Mouse (Mus musculus): ENCODE results near the gene Fndc7.
A peak's percentile ranks its signal among the peaks of the same experiment; 100 is the strongest.

Gene Fndc7

DNA sequence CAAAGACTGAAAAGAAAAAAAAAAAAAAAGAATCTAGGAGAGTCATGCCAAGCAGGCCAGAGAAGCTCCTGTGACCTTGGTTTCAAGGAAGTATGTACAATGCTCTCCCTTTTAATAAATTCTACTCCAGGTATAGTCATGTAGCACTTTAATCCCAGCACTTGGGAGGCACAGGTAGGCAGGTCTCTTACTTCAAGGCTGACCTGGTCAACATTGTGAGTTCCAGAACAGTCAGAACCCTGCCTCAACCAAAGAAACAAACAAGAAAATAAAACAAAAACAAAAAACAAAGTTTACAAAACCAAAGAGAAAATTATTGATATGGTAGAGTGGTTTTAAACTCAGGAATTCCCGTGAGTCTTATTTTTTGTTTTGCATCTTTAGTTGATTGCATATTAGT, at the start of gene Fndc7:
Gene Fndc7 (minus strand): TSS at position 101 of the 400 bp plus-strand sequence.
- no peak for DNase-seq (ENCODE audit: low read depth, low spot score)

DNA sequence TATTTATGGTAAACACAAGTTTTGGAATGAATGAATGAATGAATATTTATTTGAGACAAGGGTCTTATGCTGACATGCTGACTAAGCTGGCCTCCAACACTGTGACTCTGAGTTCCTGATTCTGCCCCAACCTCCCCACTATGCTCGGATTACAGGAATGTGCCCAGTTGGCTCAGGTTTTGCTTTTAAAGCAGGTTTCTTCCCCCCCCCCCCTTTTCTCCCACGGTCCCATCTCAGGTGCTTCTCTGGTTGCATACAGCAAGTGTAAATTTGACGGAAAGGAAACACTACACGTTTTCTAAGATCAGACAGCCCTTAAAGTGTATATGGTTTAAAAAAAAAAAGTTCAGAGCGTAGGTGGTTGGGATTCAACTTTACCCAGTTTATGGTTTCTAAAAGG, 49.8 kb upstream of the Fndc7 start, which contains the start of gene Henmt1:
Gene Henmt1 (plus strand): TSS at position 301 of the 400 bp plus-strand sequence.
- DNase-seq (ENCODE audit: low read depth, low spot score): no peak

DNA sequence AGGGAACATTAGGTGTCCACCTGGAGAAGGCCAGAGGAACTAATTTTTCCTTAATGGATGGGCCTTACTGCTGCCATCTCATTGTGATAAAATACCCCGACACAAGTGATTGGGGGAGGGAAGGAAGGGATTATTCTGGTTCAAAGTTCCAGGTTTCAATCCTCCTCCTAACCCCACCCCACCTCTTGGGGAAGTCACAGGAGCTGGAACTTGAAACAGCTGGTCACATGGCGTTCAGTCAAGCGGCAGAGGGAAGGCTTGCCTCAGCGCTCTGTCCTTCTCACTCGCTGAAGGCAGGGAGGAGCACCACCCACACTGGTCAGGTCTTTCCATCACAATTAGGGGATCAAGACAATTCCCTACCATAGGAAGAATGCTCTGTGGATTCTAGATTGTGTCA, 48.9 kb upstream of the Fndc7 start:
- no peak for DNase-seq (ENCODE audit: low read depth, low spot score)

DNA sequence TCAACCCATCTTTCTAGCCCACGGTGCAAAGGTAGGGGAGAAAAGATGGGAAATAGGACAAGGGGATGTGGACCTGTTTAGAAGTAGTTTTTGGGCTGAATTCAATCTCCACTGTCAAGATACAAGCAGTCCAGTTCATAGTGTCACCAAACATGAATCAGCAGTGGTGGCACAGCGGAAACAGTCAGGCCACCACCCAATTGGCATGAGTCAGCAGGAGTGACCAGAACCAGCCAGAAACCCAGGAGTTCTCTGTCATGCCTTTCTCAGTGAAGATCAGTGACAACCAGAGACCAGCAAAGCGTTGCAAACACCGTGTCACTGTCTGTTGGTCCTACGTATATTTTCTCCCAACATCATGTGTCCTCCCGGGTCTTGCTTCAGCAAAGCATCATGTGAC, 43.7 kb upstream of the Fndc7 start:
- DNase-seq (ENCODE audit: low read depth, low spot score): no peak

DNA sequence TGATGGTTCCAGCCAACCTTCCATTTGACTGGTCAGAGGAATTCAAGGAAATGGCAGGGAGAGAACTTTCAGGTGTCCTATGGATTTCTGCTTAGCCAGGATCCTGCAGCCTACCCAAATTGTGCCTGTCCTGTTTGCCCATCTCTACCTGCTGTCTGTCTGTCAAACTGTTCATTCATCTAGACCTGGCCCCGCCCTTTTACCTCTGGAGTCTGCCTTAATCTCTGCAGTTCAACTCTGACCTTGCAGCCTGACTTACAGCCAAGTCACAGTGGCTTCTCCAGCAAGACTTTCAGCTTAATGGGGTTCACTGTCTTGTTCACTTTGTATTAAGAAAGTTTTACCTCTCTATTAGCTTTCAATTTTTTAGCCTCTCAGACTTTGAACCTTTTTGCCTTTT, 36.5 kb upstream of the Fndc7 start:
- DNase-seq (ENCODE audit: low read depth, low spot score): no peak

DNA sequence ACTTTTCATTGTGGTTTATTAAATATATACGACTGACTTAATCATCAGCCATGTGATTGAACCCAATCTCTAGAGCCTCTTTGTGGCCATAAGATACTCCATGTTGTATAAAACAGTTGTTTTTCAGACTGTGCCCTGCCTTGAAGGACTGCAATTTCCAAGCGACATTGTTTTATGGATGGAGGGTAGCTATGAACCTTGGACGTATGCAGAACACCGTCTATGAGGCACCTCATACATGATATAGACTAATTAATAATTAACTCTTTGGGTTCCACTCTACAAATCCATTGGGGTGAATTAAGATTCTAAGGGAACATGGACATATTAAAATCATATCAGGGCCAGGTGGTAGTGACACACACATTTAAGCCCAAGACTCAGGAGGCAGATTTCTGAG, 35.9 kb upstream of the Fndc7 start:
- DNase-seq (ENCODE audit: low read depth, low spot score): no peak

DNA sequence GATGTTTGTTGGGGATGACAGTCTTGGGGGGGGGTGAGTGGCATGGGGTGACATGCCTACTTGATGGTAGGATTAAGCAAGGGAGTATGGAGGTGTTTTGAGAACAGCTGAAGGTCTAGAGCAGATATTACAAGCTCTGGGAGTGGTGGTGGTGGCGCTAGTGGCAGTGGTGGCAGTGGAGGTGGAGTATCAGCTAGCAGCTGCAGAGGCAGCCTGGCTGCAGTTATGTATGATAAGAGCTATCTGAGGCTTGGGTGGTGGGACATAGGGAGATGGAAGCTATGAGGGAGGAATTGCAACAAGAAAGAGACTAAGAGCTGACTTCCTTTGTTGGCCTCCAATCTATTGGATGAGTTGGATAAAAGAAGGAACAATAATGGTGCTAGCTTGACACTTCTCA, 32.0 kb upstream of the Fndc7 start:
- no peak for DNase-seq (ENCODE audit: low read depth, low spot score)

- no peak for DNase-seq (ENCODE audit: low read depth, low spot score)
Measured at GRCm38 (mm10) chr3:108920442-108921070, 30.7 kb upstream of the Fndc7 start.

- DNase-seq (ENCODE audit: low read depth, low spot score): no peak
Measured at GRCm38 (mm10) chr3:108918852-108919251, 29.0 kb upstream of the Fndc7 start.

GRCm38 (mm10) chr3:108917986-108918385, 28.2 kb upstream of the Fndc7 start:
- no peak for DNase-seq (ENCODE audit: low read depth, low spot score)

GRCm38 (mm10) chr3:108916857-108917256, 27.0 kb upstream of the Fndc7 start:
- DNase-seq (ENCODE audit: low read depth, low spot score): no peak

GRCm38 (mm10) chr3:108915999-108916398, 26.2 kb upstream of the Fndc7 start:
- no peak for DNase-seq (ENCODE audit: low read depth, low spot score)

DNA sequence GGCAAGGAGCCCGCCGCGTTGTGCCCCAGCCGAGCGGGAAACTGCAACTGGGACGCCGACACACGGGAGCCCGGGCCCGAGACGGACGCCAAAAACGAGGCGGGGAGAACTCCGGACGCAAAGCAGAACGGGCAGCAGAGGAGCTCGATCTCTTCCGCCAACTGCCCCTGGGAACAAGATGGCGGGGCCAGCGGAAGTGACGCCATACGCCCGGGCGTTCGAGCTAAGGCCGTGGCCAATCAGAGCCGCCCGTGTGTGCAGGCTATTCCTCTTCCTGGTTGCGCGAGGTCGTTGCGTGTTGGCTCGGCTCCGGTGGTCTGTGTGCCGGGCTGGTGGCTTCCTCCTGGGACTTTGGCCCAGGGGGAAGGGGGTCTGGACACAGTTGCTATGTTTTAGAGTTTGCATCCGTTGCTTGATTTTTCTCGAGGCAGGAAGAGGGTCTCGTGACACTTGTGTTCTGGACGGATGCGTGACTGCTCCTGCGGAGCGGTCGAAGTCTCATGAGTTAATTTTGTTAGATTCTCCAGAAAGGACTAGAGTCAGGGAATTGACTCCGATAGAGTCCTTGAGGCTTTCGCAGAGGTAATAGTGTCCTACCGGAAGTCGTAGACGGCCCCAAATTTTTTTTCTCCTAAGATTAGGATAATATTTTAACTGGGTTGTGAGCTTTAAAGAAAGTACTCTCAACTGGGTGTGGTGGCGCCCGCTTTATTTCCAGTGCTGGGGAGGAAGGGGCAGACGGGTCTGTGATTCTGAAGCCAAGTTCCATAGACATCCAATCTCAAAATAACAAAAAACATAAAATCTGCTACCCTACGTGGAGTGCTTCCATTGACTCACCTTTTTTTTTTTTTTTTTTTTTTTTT, 22.0 kb upstream of the Fndc7 start, which contains the start of gene Prpf38b:
Gene Prpf38b (minus strand): TSS at position 180 of the 866 bp plus-strand sequence.
- DNase-seq (ENCODE audit: low read depth, low spot score): peak; percentile 98

- peak; percentile 94 for DNase-seq (ENCODE audit: low read depth, low spot score)
Measured at GRCm38 (mm10) chr3:108911081-108911547, 21.3 kb upstream of the Fndc7 start.

DNA sequence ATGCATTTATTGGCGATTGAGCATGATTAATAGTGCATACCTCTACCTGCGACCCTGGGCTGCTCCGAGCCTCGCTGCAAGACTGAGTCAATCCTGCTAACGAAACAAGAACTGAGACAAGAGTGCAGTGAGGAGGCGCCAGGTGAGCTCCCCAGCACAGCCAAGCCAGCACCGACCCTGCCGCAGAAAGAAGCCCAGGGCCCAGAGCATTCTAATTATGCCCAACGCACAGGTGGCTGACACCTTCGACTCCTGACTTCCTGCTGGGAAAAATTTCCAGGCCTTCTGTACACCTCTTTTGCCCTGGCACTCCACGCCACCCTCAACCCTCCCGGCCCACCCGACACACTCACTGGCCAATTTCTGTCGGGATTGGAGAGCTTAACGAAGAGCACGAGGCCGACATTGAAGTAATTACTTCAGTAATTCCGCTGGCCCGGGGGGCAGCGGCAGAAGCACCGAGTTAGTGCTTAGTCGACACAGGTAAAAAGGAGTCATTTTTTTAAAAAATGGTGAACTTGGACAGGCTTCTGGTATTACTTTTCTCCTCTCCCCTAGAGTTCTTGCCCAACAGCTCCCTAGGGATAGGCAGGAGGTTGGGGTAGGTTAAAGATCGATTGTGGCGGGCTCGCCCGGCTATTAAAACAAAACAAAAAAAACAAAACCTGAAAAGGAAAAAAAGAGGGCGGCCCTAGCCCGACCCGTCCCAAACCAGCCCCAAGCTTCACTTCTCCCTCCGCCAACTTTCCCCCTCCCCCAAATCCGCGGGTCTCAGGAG, 20.7 kb upstream of the Fndc7 start:
- DNase-seq (ENCODE audit: low read depth, low spot score): peak; percentile 37

- DNase-seq (ENCODE audit: low read depth, low spot score): no peak
Measured at GRCm38 (mm10) chr3:108902934-108903333, 13.1 kb upstream of the Fndc7 start.

DNA sequence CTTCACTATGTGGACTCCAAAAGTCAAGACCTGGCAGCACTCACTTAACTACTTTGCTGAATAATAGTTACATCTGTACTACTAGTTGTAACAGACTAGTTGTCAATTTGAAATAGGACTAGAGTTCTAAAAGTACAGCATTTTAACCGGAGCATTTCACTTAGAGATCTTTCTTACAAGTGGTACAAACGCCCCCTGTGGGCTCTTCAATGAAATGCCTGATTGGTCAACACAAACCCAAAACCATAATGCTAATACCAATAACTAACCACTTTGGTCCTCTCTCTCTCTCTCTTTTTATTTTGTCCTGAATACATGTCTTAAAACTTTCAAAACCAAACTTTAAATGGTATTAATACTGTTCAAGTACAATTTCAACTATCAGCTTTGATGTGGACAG, 12.2 kb upstream of the Fndc7 start:
- peak; percentile 45 for DNase-seq (ENCODE audit: low read depth, low spot score)

GRCm38 (mm10) chr3:108900681-108901080, 10.9 kb upstream of the Fndc7 start:
- no peak for DNase-seq (ENCODE audit: low read depth, low spot score)

DNA sequence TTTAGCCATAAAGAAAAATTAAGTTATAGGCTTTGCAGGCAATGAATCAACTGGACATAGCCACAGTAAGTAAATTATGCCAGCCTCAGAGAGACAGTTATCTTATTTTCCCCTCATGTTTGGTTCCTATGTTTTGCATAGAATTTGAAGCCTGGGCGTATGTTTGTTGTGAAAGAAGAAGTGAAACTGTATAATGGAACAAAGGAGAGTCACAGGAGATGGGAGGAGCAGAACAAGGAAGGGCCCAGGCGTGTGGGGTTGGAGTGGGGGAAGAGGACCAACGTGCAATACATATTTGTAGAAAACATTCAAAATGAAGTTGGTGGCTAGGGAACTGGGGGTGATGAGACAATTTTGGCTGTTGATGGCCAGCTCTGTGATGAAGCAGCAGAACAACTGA, 10.3 kb upstream of the Fndc7 start:
- DNase-seq (ENCODE audit: low read depth, low spot score): peak; percentile 21

- no peak for DNase-seq (ENCODE audit: low read depth, low spot score)
Measured at GRCm38 (mm10) chr3:108898640-108899039, 8.8 kb upstream of the Fndc7 start.

DNA sequence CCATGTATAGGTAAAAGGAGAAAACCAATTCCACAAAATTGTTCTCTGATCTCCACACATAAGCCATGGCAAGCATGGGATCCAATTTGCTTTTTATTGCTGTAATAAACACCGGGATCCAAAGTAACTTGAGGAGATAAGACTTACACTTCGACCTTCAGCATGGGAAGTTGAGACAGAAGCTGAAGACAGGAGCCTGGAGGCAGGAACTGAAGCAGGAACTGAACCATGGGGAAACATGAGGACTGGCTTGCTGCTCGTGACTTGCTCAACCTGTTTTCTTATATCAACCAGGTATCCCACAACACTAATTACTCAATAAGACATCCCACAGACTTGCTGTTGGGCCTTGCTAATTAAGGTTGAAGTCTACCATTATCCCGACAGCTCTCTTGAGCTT, 3.1 kb upstream of the Fndc7 start:
- no peak for DNase-seq (ENCODE audit: low read depth, low spot score)

GRCm38 (mm10) chr3:108892080-108892479, 2.3 kb upstream of the Fndc7 start:
- DNase-seq (ENCODE audit: low read depth, low spot score): no peak
